Mouse (Mus musculus) small intestine, adult 2 months (tissue): Measurements from ENCODE around the gene Srsf10.

Experiments used
- CTCF ChIP-seq: fragments of 200-500 bp; IDR thresholded peaks from 2 replicates; pipeline ENCODE4 v1.5.1; 2012; ENCODE audit warnings: low read depth, mild to moderate bottlenecking, control low read depth, inconsistent platforms, low read length, moderate library complexity, mixed read lengths; ENCODE audit not compliant: insufficient replicate concordance, insufficient read length; ENCODE audit errors: extremely low read depth
- POLR2A ChIP-seq: fragments of 200-500 bp; IDR thresholded peaks from 2 replicates; pipeline ENCODE4 v1.6.1; 2012; ENCODE audit warnings: low read depth, mild to moderate bottlenecking, control low read depth, inconsistent platforms, low read length, moderate library complexity

DNA sequence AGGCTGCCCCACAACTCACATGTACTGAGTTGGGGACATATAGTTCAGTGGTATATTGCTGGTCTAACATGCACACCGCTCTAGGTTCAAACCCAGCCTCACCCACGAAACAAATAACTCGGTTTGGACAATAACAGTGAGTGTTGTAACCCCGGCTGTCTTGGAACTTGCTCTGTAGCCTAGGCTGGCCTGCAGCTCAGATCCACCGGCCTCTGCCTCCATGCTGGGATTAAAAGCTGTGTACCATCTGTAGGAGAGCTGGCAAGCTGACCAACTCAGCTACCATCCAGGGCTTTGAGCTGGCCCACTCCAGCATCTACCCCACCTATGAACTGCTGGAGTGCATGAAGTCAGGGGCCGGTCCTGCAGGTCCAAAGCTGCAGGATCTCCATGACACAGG lies 24.5 kb downstream of the Srsf10 start:
- TF ChIP-seq CTCF (no peak), POLR2A (no peak)
